Mouse (Mus musculus): ENCODE data around the gene Dhx29. TPM values are rescaled to one million over a fixed set of nuclear protein-coding genes. Genes with fewer than 3 reads are reported as not detected.

Dhx29 gene
- polyA plus RNA-seq, 1 experiment from 2014 or later = 6.3 TPM

GRCm38 (mm10) chr13:112976720-112977119, 49.5 kb downstream of the Dhx29 start:
- 39% methylated on average over 10 of the region's 10 CpGs for WGBS
- no peak overlapping the region for H3K27ac ChIP-seq (ENCODE audit: low read depth, low read length)
- no peaks in the 10 kb centered on the region for H3K4me1 ChIP-seq (replicated peaks; ENCODE audit: control insufficient read depth, insufficient read depth, low read length)
- no peak overlapping the region for H3K4me3 ChIP-seq (ENCODE audit: low read depth, low read length)
- ATAC-seq = no peak
- H3K9me3 ChIP-seq (ENCODE audit: control insufficient read depth) = no peaks in the 10 kb centered on the region
- H3K27me3 ChIP-seq (replicated peaks; ENCODE audit: control insufficient read depth, insufficient read depth, low read length) = peaks cover 30% of the 10 kb centered on the region; the same call in 1 of the 2 replicates
- H3K36me3 ChIP-seq (ENCODE audit: control insufficient read depth, insufficient read depth) = no peaks in the 10 kb centered on the region
- TF ChIP-seq CTCF (IDR thresholded peaks at IDR 0.05; ENCODE audit: low read depth) = no peak
- no peak overlapping the region for H3K9ac ChIP-seq (ENCODE audit: low read depth, low read length)
- no peak overlapping the region for H3K4me2 ChIP-seq (replicated peaks; ENCODE audit: low read depth)

GRCm38 (mm10) chr13:112985605-112986450, 58.6 kb downstream of the Dhx29 start:
- Histone ChIP-seq H3K4me1 (replicated peaks; ENCODE audit: control insufficient read depth, insufficient read depth, low read length) (0 out of 2 replicates have a peak, but pooled peaks cover 4% of the 10 kb centered on the region), H3K9me3 (ENCODE audit: control insufficient read depth) (no peaks in the 10 kb centered on the region), H3K4me2 (replicated peaks; ENCODE audit: low read depth) (no peak overlapping the region), H3K4me3 (ENCODE audit: low read depth, low read length) (0 out of 2 replicates have a peak overlapping the region, but pooled peaks have one; percentile 5), H3K27ac (ENCODE audit: low read depth, low read length) (no peak overlapping the region), H3K27me3 (replicated peaks; ENCODE audit: control insufficient read depth, insufficient read depth, low read length) (peaks cover 69% of the 10 kb centered on the region), H3K36me3 (ENCODE audit: control insufficient read depth, insufficient read depth) (no peaks in the 10 kb centered on the region), H3K9ac (ENCODE audit: low read depth, low read length) (no peak overlapping the region)
- ATAC-seq = no peak
- TF ChIP-seq CTCF (IDR thresholded peaks at IDR 0.05; ENCODE audit: low read depth) = no peak
- 17% methylated on average over 18 of the region's 18 CpGs for WGBS

DNA sequence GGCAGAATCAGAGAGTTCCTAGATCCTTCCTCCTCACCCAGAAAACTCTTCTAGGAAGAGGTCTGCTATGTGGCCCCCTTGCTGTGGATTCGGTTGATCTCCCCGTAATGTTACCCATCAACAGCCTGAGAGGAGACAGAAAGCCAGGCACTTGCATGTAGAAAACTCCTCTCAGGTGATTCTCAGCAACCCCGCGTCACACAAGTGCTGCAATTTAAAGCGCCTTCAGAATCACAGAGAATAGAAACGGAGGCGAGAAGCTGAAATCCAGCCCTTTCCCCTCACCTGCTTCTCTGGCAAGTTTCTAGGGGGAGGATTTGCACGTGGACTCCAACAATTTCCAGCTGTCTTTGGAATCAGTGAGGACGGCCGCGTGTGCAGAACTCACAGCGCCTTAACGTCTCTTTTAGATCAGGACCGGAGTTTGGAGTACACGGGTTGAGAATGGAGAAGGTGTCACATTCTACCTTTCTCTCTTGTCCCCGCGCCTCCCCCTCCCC, 59.2 kb downstream of the Dhx29 start:
- no peaks in the 10 kb centered on the region for H3K9me3 ChIP-seq (ENCODE audit: control insufficient read depth)
- TF ChIP-seq CTCF (IDR thresholded peaks at IDR 0.05; ENCODE audit: low read depth) = no peak
- H3K4me1 ChIP-seq (replicated peaks; ENCODE audit: control insufficient read depth, insufficient read depth, low read length) = 0 out of 2 replicates have a peak, but pooled peaks cover 4% of the 10 kb centered on the region
- 0 out of 2 replicates have a peak overlapping the region, but pooled peaks have one; percentile 5 for H3K4me3 ChIP-seq (ENCODE audit: low read depth, low read length)
- H3K36me3 ChIP-seq (ENCODE audit: control insufficient read depth, insufficient read depth) = no peaks in the 10 kb centered on the region
- WGBS = 2% methylated on average over 17 of the region's 17 CpGs
- peaks cover 76% of the 10 kb centered on the region for H3K27me3 ChIP-seq (replicated peaks; ENCODE audit: control insufficient read depth, insufficient read depth, low read length)
- peak overlapping the region; percentile 98; the same call in 1 of the 2 replicates for H3K4me2 ChIP-seq (replicated peaks; ENCODE audit: low read depth)
- no peak overlapping the region for H3K27ac ChIP-seq (ENCODE audit: low read depth, low read length)
- no peak for ATAC-seq
- H3K9ac ChIP-seq (ENCODE audit: low read depth, low read length) = no peak overlapping the region

DNA sequence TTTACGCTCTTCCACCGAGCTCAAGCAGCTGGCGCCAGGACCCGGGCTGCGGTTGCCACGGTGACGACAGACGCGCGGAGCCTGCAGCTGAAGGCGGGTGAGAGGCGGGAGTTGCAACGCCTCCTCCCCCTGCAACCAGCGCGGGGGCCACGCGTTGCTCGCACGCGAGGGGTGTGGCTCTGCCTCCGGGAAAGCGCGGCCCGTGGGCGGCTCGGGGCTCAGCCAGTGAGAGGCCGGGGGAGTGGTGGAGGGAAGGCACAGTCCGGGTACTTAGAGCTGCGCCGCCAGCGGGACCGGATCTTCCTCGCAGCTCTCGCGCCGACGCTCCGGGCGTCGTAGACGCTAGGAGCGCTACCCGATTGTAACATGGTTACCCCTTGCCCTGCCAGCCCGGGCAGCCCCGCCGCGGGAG, 60.3 kb downstream of the Dhx29 start, which contains the start of gene Ccno:
Ccno (plus strand) TSS at position 271 of the 412 bp plus-strand sequence.
- Histone ChIP-seq H3K4me3 (ENCODE audit: low read depth, low read length) (peak within 1 kb of the TSS; percentile 57), H3K9ac (ENCODE audit: low read depth, low read length) (0 out of 2 replicates have a peak within 1 kb of the TSS, but pooled peaks have one; percentile 2), H3K36me3 (ENCODE audit: control insufficient read depth, insufficient read depth) (no peaks in the 10 kb centered on the region), H3K27me3 (replicated peaks; ENCODE audit: control insufficient read depth, insufficient read depth, low read length) (peaks cover 81% of the 10 kb centered on the region), H3K9me3 (ENCODE audit: control insufficient read depth) (no peaks in the 10 kb centered on the region), H3K4me2 (replicated peaks; ENCODE audit: low read depth) (peak within 1 kb of the TSS; percentile 98), H3K4me1 (replicated peaks; ENCODE audit: control insufficient read depth, insufficient read depth, low read length) (0 out of 2 replicates have a peak, but pooled peaks cover 4% of the 10 kb centered on the region), H3K27ac (ENCODE audit: low read depth, low read length) (no peak within 1 kb of the TSS)
- WGBS = under 1% methylated on average over 47 of the region's 47 CpGs
- peak; percentile 93 for ATAC-seq
- peak; percentile 19; the same call in 1 of the 2 replicates for TF ChIP-seq CTCF (IDR thresholded peaks at IDR 0.05; ENCODE audit: low read depth)

- peak; percentile 12; the same call in 1 of the 2 replicates for ATAC-seq
- peak overlapping the region; percentile 98 for H3K4me2 ChIP-seq (replicated peaks; ENCODE audit: low read depth)
- WGBS = 1% methylated on average over 39 of the region's 39 CpGs
- H3K9ac ChIP-seq (ENCODE audit: low read depth, low read length) = 0 out of 2 replicates have a peak overlapping the region, but pooled peaks have one; percentile 2
- H3K27me3 ChIP-seq (replicated peaks; ENCODE audit: control insufficient read depth, insufficient read depth, low read length) = peaks cover 79% of the 10 kb centered on the region
- H3K9me3 ChIP-seq (ENCODE audit: control insufficient read depth) = no peaks in the 10 kb centered on the region
- no peaks in the 10 kb centered on the region for H3K36me3 ChIP-seq (ENCODE audit: control insufficient read depth, insufficient read depth)
- H3K4me1 ChIP-seq (replicated peaks; ENCODE audit: control insufficient read depth, insufficient read depth, low read length) = 0 out of 2 replicates have a peak, but pooled peaks cover 4% of the 10 kb centered on the region
- peak overlapping the region; percentile 57 for H3K4me3 ChIP-seq (ENCODE audit: low read depth, low read length)
- TF ChIP-seq CTCF (IDR thresholded peaks at IDR 0.05; ENCODE audit: low read depth) = no peak
- H3K27ac ChIP-seq (ENCODE audit: low read depth, low read length) = no peak overlapping the region
Measured at GRCm38 (mm10) chr13:112987991-112988390, 60.7 kb downstream of the Dhx29 start.

DNA sequence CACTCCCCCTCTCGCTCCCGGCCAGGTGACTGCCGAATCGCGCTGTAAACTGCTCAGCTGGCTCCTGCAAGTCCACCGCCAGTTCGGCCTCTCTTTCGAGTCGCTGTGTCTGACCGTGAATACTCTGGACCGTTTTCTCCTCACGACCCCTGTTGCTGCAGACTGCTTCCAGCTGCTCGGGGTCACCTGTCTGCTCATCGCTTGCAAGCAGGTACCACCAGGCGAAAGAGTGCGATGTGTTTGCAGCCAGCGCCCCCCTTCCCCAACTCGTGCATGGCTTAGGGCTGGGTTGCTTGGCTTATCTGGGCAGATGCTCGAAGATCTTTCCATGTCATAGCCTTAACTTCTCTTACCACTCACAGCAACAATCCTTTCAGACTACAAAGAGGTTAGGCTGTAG, 61.6 kb downstream of the Dhx29 start:
- H3K4me3 ChIP-seq (ENCODE audit: low read depth, low read length) = peak overlapping the region; percentile 57
- H3K4me1 ChIP-seq (replicated peaks; ENCODE audit: control insufficient read depth, insufficient read depth, low read length) = 0 out of 2 replicates have a peak, but pooled peaks cover 7% of the 10 kb centered on the region
- H3K27ac ChIP-seq (ENCODE audit: low read depth, low read length) = no peak overlapping the region
- WGBS = 2% methylated on average over 19 of the region's 19 CpGs
- H3K9me3 ChIP-seq (ENCODE audit: control insufficient read depth) = no peaks in the 10 kb centered on the region
- H3K36me3 ChIP-seq (ENCODE audit: control insufficient read depth, insufficient read depth) = no peaks in the 10 kb centered on the region
- TF ChIP-seq CTCF (IDR thresholded peaks at IDR 0.05; ENCODE audit: low read depth) = no peak
- peak overlapping the region; percentile 98 for H3K4me2 ChIP-seq (replicated peaks; ENCODE audit: low read depth)
- ATAC-seq = no peak
- H3K9ac ChIP-seq (ENCODE audit: low read depth, low read length) = no peak overlapping the region
- peaks cover 82% of the 10 kb centered on the region for H3K27me3 ChIP-seq (replicated peaks; ENCODE audit: control insufficient read depth, insufficient read depth, low read length)

Data from intestine, postnatal 0 days (tissue).